Comparison of ENCODE assay signal across 8 mouse cellular contexts in genomic region chr2:18766821-18767541, GRCm38 (mm10).
A peak's percentile ranks its signal among the peaks of the same experiment; 100 is the strongest.
DNase-seq lines count a peak whose midpoint lies in the region; ATAC-seq and TF ChIP-seq lines count a peak whose summit lies in the region.

No protein-coding gene starts in this region.

- TF ChIP-seq CTCF in CH12.LX (conservative IDR thresholded peaks at IDR 0.05 in 1 of 2, IDR thresholded peaks at IDR 0.05 in 1 of 2; ENCODE audit: low read depth in 2 of 2, low read length in 2 of 2), result no peak
- TF ChIP-seq CTCF in heart, postnatal 0 days (IDR thresholded peaks at IDR 0.05; ENCODE audit: low read depth), result no peak

- in situ Hi-C loops in CH12.LX (cut with MboI; ENCODE audit: low pct_ligation_motif_present, low pct_unique_long_range_greater_than_20kb, low sequenced_read_pairs), result no loop called here

- no peaks in the 10 kb centered on the region for H3K79me2 ChIP-seq in CH12.LX (replicated peaks; ENCODE audit: control insufficient read depth, extremely low read depth, insufficient read depth, poor library complexity, severe bottlenecking)

- peak overlapping the region; percentile 46 to 76 (median 75) for H3K4me3 ChIP-seq in CH12.LX (replicated peaks in 1 of 3; ENCODE audit: low read depth in 2 of 3, low read length in 2 of 3, poor library complexity in 1 of 3)
- H3K4me3 ChIP-seq in forebrain, embryonic 12.5 days (replicated peaks), result peak overlapping the region; percentile 67
- H3K4me3 ChIP-seq in heart, postnatal 0 days (ENCODE audit: low read depth, low read length), result peak overlapping the region; percentile 79
- peak overlapping the region; percentile 63 for H3K4me3 ChIP-seq in liver, embryonic 15.5 days (replicated peaks)
- peak overlapping the region; percentile 64 for H3K4me3 ChIP-seq in neural tube, embryonic 11.5 days (ENCODE audit: low read depth, low read length)
- H3K4me3 ChIP-seq in stomach, embryonic 16.5 days (replicated peaks; ENCODE audit: low read length), result peak overlapping the region; percentile 78

- peak; percentile 59 for DNase-seq in CH12.LX (ENCODE audit: extremely low read depth)
- peak; percentile 24 for DNase-seq in c-Kit-positive CD71-positive TER-119-positive erythroid progenitor cells, embryonic 14.5 days (ENCODE audit: low spot score)
- DNase-seq in heart, postnatal 0 days (ENCODE audit: low spot score), result peak; percentile 88
- DNase-seq in kidney, postnatal 4 days, result peak; percentile 94 to 96
- peak; percentile 91 for DNase-seq in neural tube, embryonic 11.5 days (ENCODE audit: low spot score)

- TF ChIP-seq RAD21 in CH12.LX (IDR thresholded peaks at IDR 0.05; ENCODE audit: low read depth, low read length), result no peak

- dilution Hi-C loops in CH12.LX (cut with MboI; ENCODE audit: extremely low pct_ligation_motif_present, extremely low pct_unique_long_range_greater_than_20kb, low sequenced_read_pairs), result no loop called here

- peak overlapping the region; percentile 4; the same call in 1 of the 2 replicates for H3K27ac ChIP-seq in CH12.LX (ENCODE audit: insufficient read depth, low read depth)
- peak overlapping the region; percentile 90 for H3K27ac ChIP-seq in forebrain, embryonic 12.5 days
- peak overlapping the region; percentile 100 for H3K27ac ChIP-seq in heart, postnatal 0 days (ENCODE audit: low read depth)
- peak overlapping the region; percentile 60 for H3K27ac ChIP-seq in liver, embryonic 15.5 days (replicated peaks)
- H3K27ac ChIP-seq in neural tube, embryonic 11.5 days (ENCODE audit: low read depth, low read length), result peak overlapping the region; percentile 96
- H3K27ac ChIP-seq in stomach, embryonic 16.5 days (ENCODE audit: low read length), result peak overlapping the region; percentile 98

- peaks cover 0 to 9% of the 10 kb centered on the region in 2 experiments; a peak in 2 of 4 replicates for H3K4me1 ChIP-seq in CH12.LX (ENCODE audit: control insufficient read depth in 1 of 2, insufficient read depth in 2 of 2)
- H3K4me1 ChIP-seq in forebrain, embryonic 12.5 days, result peaks cover 11% of the 10 kb centered on the region; the same call in 1 of the 2 replicates
- H3K4me1 ChIP-seq in heart, postnatal 0 days (ENCODE audit: control insufficient read depth, insufficient read depth), result no peaks in the 10 kb centered on the region
- peaks cover 12% of the 10 kb centered on the region for H3K4me1 ChIP-seq in liver, embryonic 15.5 days (replicated peaks)
- peaks cover 5% of the 10 kb centered on the region; the same call in 1 of the 2 replicates for H3K4me1 ChIP-seq in neural tube, embryonic 11.5 days (ENCODE audit: control insufficient read depth, insufficient read depth, low read length)
- 0 out of 2 replicates have a peak, but pooled peaks cover 3% of the 10 kb centered on the region for H3K4me1 ChIP-seq in stomach, embryonic 16.5 days (ENCODE audit: control insufficient read depth, insufficient read depth, low read length)

- no peaks in the 10 kb centered on the region for H3K27me3 ChIP-seq in CH12.LX (replicated peaks)
- peaks cover 8% of the 10 kb centered on the region for H3K27me3 ChIP-seq in forebrain, embryonic 12.5 days
- no peaks in the 10 kb centered on the region for H3K27me3 ChIP-seq in heart, postnatal 0 days (ENCODE audit: control insufficient read depth, insufficient read depth, low read length)
- H3K27me3 ChIP-seq in liver, embryonic 15.5 days, result peaks cover 17% of the 10 kb centered on the region
- H3K27me3 ChIP-seq in neural tube, embryonic 11.5 days (ENCODE audit: control insufficient read depth, insufficient read depth, low read length), result no peaks in the 10 kb centered on the region
- H3K27me3 ChIP-seq in stomach, embryonic 16.5 days (ENCODE audit: control insufficient read depth, insufficient read depth, low read length), result no peaks in the 10 kb centered on the region

- TF ChIP-seq EP300 in CH12.LX (IDR thresholded peaks at IDR 0.05; ENCODE audit: low read length), result no peak
- TF ChIP-seq EP300 in heart, postnatal 0 days (IDR thresholded peaks at IDR 0.05; ENCODE audit: low read depth), result peak; percentile 74

- peak overlapping the region; percentile 61 for H3K9ac ChIP-seq in CH12.LX (ENCODE audit: insufficient read depth, low read depth)
- H3K9ac ChIP-seq in forebrain, embryonic 12.5 days, result peak overlapping the region; percentile 79
- peak overlapping the region; percentile 87 for H3K9ac ChIP-seq in heart, postnatal 0 days (replicated peaks; ENCODE audit: low read depth, low read length)
- peak overlapping the region; percentile 56 for H3K9ac ChIP-seq in liver, embryonic 15.5 days
- peak overlapping the region; percentile 98 for H3K9ac ChIP-seq in neural tube, embryonic 11.5 days (ENCODE audit: low read length)
- H3K9ac ChIP-seq in stomach, embryonic 16.5 days (ENCODE audit: low read length), result peak overlapping the region; percentile 98

- WGBS in forebrain, embryonic 12.5 days, result under 1% methylated on average over 56 of the region's 56 CpGs
- WGBS in heart, postnatal 0 days, result under 1% methylated on average over 55 of the region's 56 CpGs
- WGBS in liver, embryonic 15.5 days (ENCODE audit: insufficient replicate concordance), result under 1% methylated on average over 56 of the region's 56 CpGs
- WGBS in neural tube, embryonic 11.5 days, result under 1% methylated on average over 56 of the region's 56 CpGs
- under 1% methylated on average over 56 of the region's 56 CpGs for WGBS in stomach, embryonic 16.5 days

- peak overlapping the region; percentile 97 for H3K4me2 ChIP-seq in CH12.LX (ENCODE audit: insufficient read depth, low read depth, poor library complexity, severe bottlenecking)
- H3K4me2 ChIP-seq in forebrain, embryonic 12.5 days, result peak overlapping the region; percentile 67
- H3K4me2 ChIP-seq in heart, postnatal 0 days (ENCODE audit: low read depth, low read length), result peak overlapping the region; percentile 74
- H3K4me2 ChIP-seq in liver, embryonic 15.5 days, result peak overlapping the region; percentile 76
- H3K4me2 ChIP-seq in neural tube, embryonic 11.5 days (ENCODE audit: low read depth), result peak overlapping the region; percentile 56
- H3K4me2 ChIP-seq in stomach, embryonic 16.5 days (ENCODE audit: low read depth, low read length), result peak overlapping the region; percentile 81

- H3K9me3 ChIP-seq in CH12.LX (replicated peaks; ENCODE audit: low read length), result peaks cover 2% of the 10 kb centered on the region
- no peaks in the 10 kb centered on the region for H3K9me3 ChIP-seq in forebrain, embryonic 12.5 days
- H3K9me3 ChIP-seq in heart, postnatal 0 days (replicated peaks; ENCODE audit: control insufficient read depth, low read length), result no peaks in the 10 kb centered on the region
- H3K9me3 ChIP-seq in liver, embryonic 15.5 days (replicated peaks), result no peaks in the 10 kb centered on the region
- no peaks in the 10 kb centered on the region for H3K9me3 ChIP-seq in neural tube, embryonic 11.5 days (ENCODE audit: control insufficient read depth, low read length)
- no peaks in the 10 kb centered on the region for H3K9me3 ChIP-seq in stomach, embryonic 16.5 days (replicated peaks; ENCODE audit: control insufficient read depth, low read length)

- H3K36me3 ChIP-seq in CH12.LX (replicated peaks in 1 of 2; ENCODE audit: control insufficient read depth in 1 of 2, insufficient read depth in 1 of 2, low read length in 1 of 2), result no peaks in the 10 kb centered on the region
- no peaks in the 10 kb centered on the region for H3K36me3 ChIP-seq in forebrain, embryonic 12.5 days (replicated peaks)
- H3K36me3 ChIP-seq in heart, postnatal 0 days (replicated peaks; ENCODE audit: control insufficient read depth, insufficient read depth, low read length), result no peaks in the 10 kb centered on the region
- no peaks in the 10 kb centered on the region for H3K36me3 ChIP-seq in liver, embryonic 15.5 days (replicated peaks)
- no peaks in the 10 kb centered on the region for H3K36me3 ChIP-seq in neural tube, embryonic 11.5 days (ENCODE audit: control insufficient read depth, insufficient read depth, low read length)
- no peaks in the 10 kb centered on the region for H3K36me3 ChIP-seq in stomach, embryonic 16.5 days (ENCODE audit: control insufficient read depth, insufficient read depth, low read length)

- ATAC-seq in forebrain, embryonic 12.5 days (ENCODE audit: low FRiP score), result peak; percentile 87
- ATAC-seq in heart, postnatal 0 days (ENCODE audit: insufficient read depth, low read depth), result peak; percentile 86
- ATAC-seq in liver, embryonic 15.5 days (ENCODE audit: insufficient read depth), result peak; percentile 60
- ATAC-seq in neural tube, embryonic 11.5 days (ENCODE audit: insufficient read depth, low FRiP score, low TSS enrichment), result peak; percentile 87
- ATAC-seq in stomach, embryonic 16.5 days (ENCODE audit: insufficient read depth, low FRiP score), result peak; percentile 89

- TF ChIP-seq POLR2A in CH12.LX (IDR thresholded peaks at IDR 0.05; ENCODE audit: low read depth, low read length), result peak; percentile 61; the same call in 1 of the 2 replicates

TF ChIP-seq in CH12.LX, 34 proteins besides CTCF, POLR2A, EP300 and RAD21:
- TF ChIP-seq MAZ (IDR thresholded peaks at IDR 0.05; ENCODE audit: low read depth, low read length) (no peak), NELFE (IDR thresholded peaks at IDR 0.05; ENCODE audit: low read depth, low read length) (peak; percentile 27; the same call in 1 of the 2 replicates), ELF1 (IDR thresholded peaks at IDR 0.05; ENCODE audit: low read depth, low read length) (peak; percentile 58), KAT2A (IDR thresholded peaks at IDR 0.05; ENCODE audit: insufficient replicate concordance, low read length) (0 out of 2 replicates have a peak, but pooled peaks have one; percentile 72), RCOR1 (conservative IDR thresholded peaks at IDR 0.05; ENCODE audit: low read depth, low read length) (no peak), BHLHE40 (IDR thresholded peaks at IDR 0.05; ENCODE audit: low read depth, low read length) (no peak), TBP (conservative IDR thresholded peaks at IDR 0.05; ENCODE audit: low read depth, low read length) (peak; percentile 69; the same call in 1 of the 2 replicates), TCF12 (IDR thresholded peaks at IDR 0.05; ENCODE audit: low read depth, low read length) (peak; percentile 62)

Comparison
In these comparisons a context has a peak if more than half of its experiments do, and no peak if none do; other contexts are left out.
1. Peak in every context shown above with its lines: DNase-seq, ATAC-seq, H3K4me3 ChIP-seq and H3K27ac ChIP-seq.
2. DNase-seq: peak in every context shown above with its lines; median percentile 95 in kidney, postnatal 4 days; 91 in neural tube, embryonic 11.5 days; 88 in heart, postnatal 0 days; 59 in CH12.LX; 24 in c-Kit-positive CD71-positive TER-119-positive erythroid progenitor cells, embryonic 14.5 days.
3. H3K27ac ChIP-seq: peak in every context shown above with its lines; median percentile 100 in heart, postnatal 0 days; 98 in stomach, embryonic 16.5 days; 96 in neural tube, embryonic 11.5 days; 90 in forebrain, embryonic 12.5 days; 60 in liver, embryonic 15.5 days; 4 in CH12.LX.